Mouse (Mus musculus) urinary bladder, postnatal 14 days (tissue): ENCODE results near the gene Pdcd1lg2.

Experiments
- DNase-seq: peaks from one replicate; pipeline ENCODE4 v3.0.0; 2021; ENCODE audit warnings: low spot score

Gene Pdcd1lg2

GRCm38 (mm10) chr19:29418661-29419115 lies 8.0 kb downstream of the Pdcd1lg2 start:
- no peak for DNase-seq

- no peak for DNase-seq
These were observed 8.8 kb downstream of the Pdcd1lg2 start for GRCm38 (mm10) chr19:29419506-29419905.

GRCm38 (mm10) chr19:29419946-29420345 lies 9.2 kb downstream of the Pdcd1lg2 start:
- no peak for DNase-seq

DNA sequence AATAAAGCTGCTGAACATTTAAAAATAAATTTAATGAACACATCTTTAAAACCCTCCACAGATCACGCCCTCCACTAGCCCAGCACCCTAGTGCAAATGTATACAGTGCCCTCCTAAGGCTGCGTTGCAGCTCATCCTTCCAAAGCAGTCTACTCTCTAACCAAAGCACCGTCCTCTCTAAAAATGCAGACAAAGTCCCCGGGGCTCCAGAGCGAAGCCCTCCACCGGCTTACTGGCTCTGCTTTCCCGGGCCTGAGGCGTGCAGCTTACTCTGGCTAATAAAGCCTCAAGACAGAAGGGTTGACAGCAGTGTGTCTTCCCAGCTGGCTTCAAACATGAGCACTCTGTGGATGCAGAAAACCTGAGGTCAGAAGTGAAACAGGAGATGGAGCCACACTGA lies 9.7 kb downstream of the Pdcd1lg2 start:
- DNase-seq: no peak

- no peak for DNase-seq
These were observed 11.4 kb downstream of the Pdcd1lg2 start for GRCm38 (mm10) chr19:29422013-29422645.

DNA sequence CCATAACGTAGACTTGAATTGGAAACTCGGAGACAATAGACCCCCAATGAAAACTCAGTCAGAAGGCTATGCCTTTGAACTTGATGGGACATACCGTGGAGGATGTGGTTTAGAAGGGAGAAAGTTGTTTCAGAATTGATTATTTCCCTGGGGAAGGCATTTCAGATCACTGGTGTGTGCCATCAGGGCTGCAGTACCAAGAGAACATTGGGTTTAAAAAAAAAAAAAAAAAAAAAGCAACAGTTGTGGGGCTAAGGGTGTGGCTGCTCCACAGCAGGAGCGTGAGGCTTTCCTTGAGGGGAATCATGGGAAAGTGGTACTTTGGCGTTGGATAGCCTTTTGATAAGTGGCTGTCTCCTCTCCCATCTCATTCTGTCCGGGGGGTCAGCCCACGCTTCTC lies 12.1 kb downstream of the Pdcd1lg2 start:
- DNase-seq: no peak

GRCm38 (mm10) chr19:29430516-29430915 lies 19.8 kb downstream of the Pdcd1lg2 start:
- no peak for DNase-seq

DNA sequence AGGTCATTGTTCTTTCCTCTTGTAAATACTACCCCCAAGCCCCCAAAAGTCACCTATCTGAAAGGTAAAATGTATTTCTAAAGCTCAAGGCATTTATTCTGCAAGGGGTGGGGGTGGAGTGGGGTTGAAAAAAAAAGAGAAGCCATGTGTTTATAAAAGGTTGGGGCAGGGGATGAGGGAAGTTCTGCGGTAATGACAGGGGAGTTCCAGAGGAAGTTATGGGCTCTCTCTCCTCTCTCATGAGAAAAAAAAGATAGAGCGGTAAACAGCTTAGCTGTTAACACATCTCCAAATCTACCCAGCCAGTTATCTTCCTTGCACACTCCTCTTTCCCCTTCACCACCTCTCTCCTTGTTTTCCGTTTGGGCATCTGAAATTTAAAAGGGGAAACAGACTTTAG lies 20.2 kb downstream of the Pdcd1lg2 start:
- DNase-seq: no peak

DNA sequence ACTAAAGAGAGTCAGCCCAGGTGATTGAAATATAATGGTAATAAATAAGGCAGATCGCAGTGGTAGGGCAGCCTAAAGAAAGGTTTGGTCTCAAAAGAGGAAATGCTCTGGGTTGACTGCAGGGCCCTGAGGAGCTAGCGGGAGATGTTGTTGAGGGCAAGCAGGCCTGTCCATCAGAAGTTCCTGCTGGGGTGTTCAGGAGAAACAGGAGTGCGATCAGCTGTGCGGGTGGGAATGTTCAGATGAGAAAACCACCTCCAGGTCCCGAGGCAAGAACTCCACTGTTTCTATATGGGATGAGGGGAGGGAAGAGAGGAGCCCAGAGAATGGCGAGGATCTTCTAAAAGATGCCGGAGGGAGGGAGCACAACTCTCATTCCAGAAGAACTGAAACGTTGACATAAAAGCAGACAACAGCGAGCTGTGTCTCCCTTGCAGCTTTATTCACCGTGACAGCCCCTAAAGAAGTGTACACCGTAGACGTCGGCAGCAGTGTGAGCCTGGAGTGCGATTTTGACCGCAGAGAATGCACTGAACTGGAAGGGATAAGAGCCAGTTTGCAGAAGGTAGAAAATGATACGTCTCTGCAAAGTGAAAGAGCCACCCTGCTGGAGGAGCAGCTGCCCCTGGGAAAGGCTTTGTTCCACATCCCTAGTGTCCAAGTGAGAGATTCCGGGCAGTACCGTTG lies 26.2 kb downstream of the Pdcd1lg2 start:
- no peak for DNase-seq

DNA sequence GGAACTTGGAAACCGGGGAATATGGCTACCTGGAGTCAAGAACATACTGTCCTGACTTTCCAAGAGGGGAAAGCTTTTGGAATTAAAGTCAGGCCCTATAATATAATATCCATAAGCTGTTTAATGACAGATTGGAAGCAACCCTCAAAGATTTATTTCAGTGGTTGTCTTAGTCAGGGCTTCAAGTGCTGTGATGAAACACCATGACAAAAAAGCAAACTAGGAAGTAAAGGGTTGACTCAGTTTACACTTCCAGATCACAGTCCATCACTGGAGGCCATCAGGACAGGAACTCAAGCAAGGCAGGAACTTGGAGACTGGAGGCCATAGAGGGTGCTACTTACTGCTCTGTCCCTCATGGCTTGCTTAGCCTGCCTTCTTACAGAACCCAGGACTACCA lies 27.1 kb downstream of the Pdcd1lg2 start:
- DNase-seq: no peak

GRCm38 (mm10) chr19:29439242-29439641 lies 28.5 kb downstream of the Pdcd1lg2 start:
- no peak for DNase-seq

GRCm38 (mm10) chr19:29442492-29442891 lies 31.8 kb downstream of the Pdcd1lg2 start:
- no peak for DNase-seq

DNA sequence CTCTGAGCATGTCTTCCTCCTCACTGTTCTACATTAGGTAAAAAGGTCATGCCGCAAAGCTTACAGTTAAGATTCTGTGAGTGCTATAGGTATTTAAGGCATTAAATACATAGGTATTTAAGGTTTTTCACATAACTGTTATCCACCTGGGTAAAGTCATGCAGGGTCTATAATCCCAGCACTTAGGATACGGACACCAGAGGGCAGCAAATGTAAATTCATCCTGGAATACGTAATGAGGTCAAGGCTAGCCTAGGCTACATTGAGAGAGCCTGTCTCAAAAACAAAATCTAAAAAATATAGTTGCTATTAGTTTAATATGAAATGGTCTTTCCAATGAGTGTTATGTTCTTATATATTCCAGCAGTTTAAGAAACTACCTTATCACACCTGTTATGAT lies 33.6 kb downstream of the Pdcd1lg2 start:
- DNase-seq: no peak

- no peak for DNase-seq
These were observed 37.7 kb downstream of the Pdcd1lg2 start for GRCm38 (mm10) chr19:29448373-29448772.

DNA sequence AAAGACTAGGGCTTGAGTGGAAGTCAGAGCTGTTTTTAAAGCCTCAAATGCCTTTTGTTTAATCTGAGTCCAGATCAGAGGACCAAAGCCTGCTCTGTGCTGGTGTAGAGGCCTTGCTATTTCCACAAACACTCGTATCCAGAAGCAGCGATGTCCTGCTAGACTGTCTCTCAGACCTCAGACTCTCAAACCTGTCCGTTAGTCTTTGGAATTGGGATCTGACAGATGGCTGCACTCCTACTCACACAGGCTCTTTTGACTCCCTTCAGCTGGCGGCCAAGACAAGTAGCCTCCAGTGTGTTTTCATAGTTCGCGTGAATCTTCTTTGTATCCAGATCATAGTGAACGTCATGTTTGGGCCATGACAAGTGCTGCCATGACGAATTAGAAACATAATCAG lies 39.7 kb downstream of the Pdcd1lg2 start:
- no peak for DNase-seq

- no peak for DNase-seq
These were observed 43.5 kb downstream of the Pdcd1lg2 start for GRCm38 (mm10) chr19:29454141-29454601.

DNA sequence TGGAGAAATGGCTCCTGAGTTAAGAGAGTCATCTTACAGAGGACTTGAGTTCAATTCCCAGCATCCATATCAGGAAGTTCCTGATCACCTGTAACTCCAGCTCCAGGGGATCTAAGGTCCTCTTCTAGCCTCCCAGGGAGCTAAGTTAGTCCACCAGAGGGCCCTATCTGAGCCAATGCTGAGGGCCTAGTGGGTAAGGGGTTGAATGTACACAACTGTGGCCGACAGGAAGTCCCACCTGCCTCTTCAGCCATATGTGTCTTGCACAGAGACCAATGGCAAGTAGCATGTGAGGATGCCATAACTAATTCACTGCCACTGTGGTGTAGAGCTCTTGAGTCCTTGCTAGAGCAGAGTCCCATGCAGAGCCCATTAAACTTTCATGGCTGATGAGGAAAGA lies 44.4 kb downstream of the Pdcd1lg2 start:
- DNase-seq: no peak

GRCm38 (mm10) chr19:29457982-29458381 lies 47.3 kb downstream of the Pdcd1lg2 start:
- DNase-seq: no peak

DNA sequence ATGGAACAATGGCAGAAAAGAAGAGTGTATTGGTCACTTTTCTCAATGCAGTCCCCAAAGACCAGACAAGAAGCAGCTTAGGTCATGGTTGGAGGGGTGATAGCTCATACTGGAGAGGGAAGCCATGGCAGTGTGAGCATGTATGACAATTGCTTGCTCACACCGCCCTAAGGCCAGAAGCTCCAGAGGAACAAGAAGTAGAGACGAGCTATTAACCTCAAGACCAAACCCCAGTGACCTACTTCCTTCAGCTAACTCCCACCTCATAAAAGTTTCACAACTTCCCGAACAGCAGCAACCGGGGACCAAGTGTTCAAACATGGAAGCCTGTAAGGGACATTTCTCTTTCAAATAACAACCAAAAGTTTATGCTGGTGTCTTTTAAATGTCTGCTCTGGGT lies 51.7 kb downstream of the Pdcd1lg2 start:
- DNase-seq: no peak

- no peak for DNase-seq
These were observed 53.1 kb downstream of the Pdcd1lg2 start for GRCm38 (mm10) chr19:29463645-29464395.

GRCm38 (mm10) chr19:29466819-29467218 lies 56.1 kb downstream of the Pdcd1lg2 start:
- DNase-seq: no peak

DNA sequence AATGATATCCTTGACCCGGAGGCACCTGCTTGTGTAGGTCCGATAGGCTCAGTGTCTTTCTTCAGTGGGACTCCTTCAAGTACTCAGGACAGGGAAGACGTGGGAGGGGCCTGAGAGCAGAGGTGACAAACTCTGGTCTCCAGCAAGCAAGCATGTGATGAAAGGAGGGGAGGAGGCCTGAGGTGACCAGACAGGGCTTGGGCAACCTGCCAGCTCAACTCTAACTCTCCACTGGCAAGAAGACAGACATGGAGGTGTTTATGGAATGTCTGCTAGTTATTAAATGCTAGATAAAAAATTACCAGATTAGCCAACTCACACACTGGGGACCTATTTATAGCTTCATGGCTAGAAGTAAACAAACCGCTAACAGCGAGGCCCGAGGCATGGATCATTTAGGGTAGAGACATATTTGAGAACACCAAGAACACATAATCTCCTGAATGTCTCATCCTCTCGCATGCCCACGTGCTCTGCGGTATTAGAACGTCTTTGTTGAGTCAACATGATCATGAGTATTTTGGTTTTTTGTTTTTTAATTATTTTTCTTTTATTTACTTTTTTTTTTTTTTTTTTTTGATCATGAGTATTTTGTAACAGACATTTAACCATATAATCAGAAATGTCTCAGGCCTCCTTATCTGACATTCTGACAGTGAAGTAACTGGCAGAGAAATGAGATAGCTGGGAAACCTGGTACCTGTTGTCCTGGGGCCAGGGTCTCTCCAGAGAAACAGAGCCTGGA lies 58.4 kb downstream of the Pdcd1lg2 start:
- no peak for DNase-seq
